8 mouse cellular contexts compared by ENCODE assay signal in the genomic region with DNA sequence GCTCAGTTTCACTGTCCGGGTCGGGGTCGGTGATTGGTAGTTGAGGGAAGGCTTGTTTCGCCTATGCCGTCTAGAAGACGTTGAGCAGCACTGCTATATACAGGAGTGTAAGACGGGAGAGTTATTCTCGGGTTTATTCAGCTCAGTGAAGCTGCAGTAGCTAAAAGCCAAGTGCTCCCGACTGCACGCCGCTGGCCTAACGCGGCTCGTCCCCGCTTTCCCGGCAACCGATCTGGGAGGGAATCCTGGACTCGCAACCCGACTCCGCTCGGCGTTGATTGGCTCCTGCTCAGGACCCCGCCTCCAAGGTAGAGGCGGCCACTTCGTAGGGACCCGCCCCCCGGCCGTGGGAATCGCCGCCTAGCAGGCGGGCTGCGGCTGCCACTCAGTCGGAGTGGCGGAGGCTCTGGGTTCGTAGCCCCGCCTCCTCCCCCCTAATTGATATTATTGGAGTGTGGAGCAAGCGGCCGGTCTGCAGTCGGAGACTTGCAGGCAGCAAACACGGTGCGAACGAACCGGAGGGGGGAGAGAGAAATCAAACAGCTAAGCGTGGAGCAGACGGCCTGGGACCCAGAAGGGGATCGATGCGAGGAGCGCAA. TPM values are rescaled to one million over a fixed set of nuclear protein-coding genes. Genes with fewer than 3 reads are reported as not detected.
A peak's percentile ranks its signal among the peaks of the same experiment; 100 is the strongest.
DNase-seq lines count a peak whose midpoint lies in the region; ATAC-seq lines count a peak whose summit lies in the region.

A gene (plus strand): TSS at position 441 of the 599 bp plus-strand sequence.

- H3K4me1 ChIP-seq in hindbrain, embryonic 13.5 days (replicated peaks): 0 out of 2 replicates have a peak, but pooled peaks cover 3% of the 10 kb centered on the region

- WGBS in hindbrain, embryonic 13.5 days: under 1% methylated on average over 48 of the region's 48 CpGs

- H3K9me3 ChIP-seq in hindbrain, embryonic 13.5 days: no peaks in the 10 kb centered on the region

- peak within 1 kb of the TSS; percentile 98 for H3K27ac ChIP-seq in hindbrain, embryonic 13.5 days

- H3K36me3 ChIP-seq in hindbrain, embryonic 13.5 days: no peaks in the 10 kb centered on the region

- H3K9ac ChIP-seq in hindbrain, embryonic 13.5 days: peak within 1 kb of the TSS; percentile 93

- peak; percentile 98 for ATAC-seq in hindbrain, embryonic 13.5 days (ENCODE audit: low FRiP score)

- no peaks in the 10 kb centered on the region for H3K27me3 ChIP-seq in hindbrain, embryonic 13.5 days

- peak within 1 kb of the TSS; percentile 69 for H3K4me2 ChIP-seq in hindbrain, embryonic 13.5 days

- H3K4me3 ChIP-seq in hindbrain, embryonic 13.5 days: peak within 1 kb of the TSS; percentile 87

- peak; percentile 5 for DNase-seq in T-cell, adult 2 months (ENCODE audit: low spot score)
- peak; percentile 95 to 97 for DNase-seq in cerebellum, postnatal 36 days
- peak; percentile 78 to 89 for DNase-seq in frontal cortex, postnatal 25 days (ENCODE audit: low spot score in 2 of 2)
- peak; percentile 85 to 91 for DNase-seq in layer of hippocampus, postnatal 25 days (ENCODE audit: extremely low spot score in 1 of 2, low spot score in 1 of 2)
- DNase-seq in lung, postnatal 14 days: peak; percentile 96
- peak; percentile 82 for DNase-seq in retina, adult 2 months (ENCODE audit: low read depth, low spot score)
- DNase-seq in thymus, postnatal 25 days: peak; percentile 61

RNA-seq across cellular contexts. Expression of the gene that starts here (rescaled TPM):
- 79.5 and 82.6 TPM in 2 replicates for polyA plus RNA-seq in hindbrain, embryonic 13.5 days (2015; fragmentation: Nextera tagmentation; extraction: Ambion mirVana)
- 100 to 1,000 TPM; 186 to 223 TPM for total RNA-seq in layer of hippocampus, postnatal 25 days (2021)

Comparison
In these comparisons a context has a peak if more than half of its experiments do, and no peak if none do; other contexts are left out.
1. Peak in every context shown above with its lines: DNase-seq, ATAC-seq, H3K4me3 ChIP-seq and H3K27ac ChIP-seq.
2. DNase-seq: peak in every context shown above with its lines; median percentile 96 in cerebellum, postnatal 36 days; 96 in lung, postnatal 14 days; 88 in layer of hippocampus, postnatal 25 days; 84 in frontal cortex, postnatal 25 days; 82 in retina, adult 2 months; 61 in thymus, postnatal 25 days; 5 in T-cell, adult 2 months.